Mouse (Mus musculus) C2C12 (cell line): ENCODE results near the gene Cdk14.

Source experiments
- CEBPB ChIP-seq: IDR thresholded peaks from one replicate; pipeline ENCODE4 v1.6.1; 2011; ENCODE audit warnings: low read depth, mild to moderate bottlenecking, control low read depth, moderate library complexity
- CTCF ChIP-seq: IDR thresholded peaks from one replicate; pipeline ENCODE4 v1.5.1; 2011; ENCODE audit not compliant: control insufficient read depth, insufficient read depth, insufficient read length
- FOSL1 ChIP-seq: IDR thresholded peaks from one replicate; pipeline ENCODE4 v1.8.0; 2011; ENCODE audit warnings: mild to moderate bottlenecking, low read length; ENCODE audit not compliant: poor library complexity, insufficient read depth, severe bottlenecking
- MYOD1 ChIP-seq: IDR thresholded peaks from one replicate; pipeline ENCODE4 v1.6.1; 2011; ENCODE audit warnings: low read depth; ENCODE audit not compliant: control insufficient read depth, insufficient read length
- MYOG ChIP-seq: IDR thresholded peaks from one replicate; pipeline ENCODE4 v1.6.1; 2011; ENCODE audit not compliant: control insufficient read depth, insufficient read length; ENCODE audit errors: extremely low read depth
- USF1 ChIP-seq: IDR thresholded peaks from one replicate; pipeline ENCODE4 v1.6.1; 2011; ENCODE audit warnings: low read depth, mild to moderate bottlenecking, control low read depth, moderate library complexity

- no peak for TF ChIP-seq MYOD1
- no peak for TF ChIP-seq CTCF
- TF ChIP-seq USF1, result no peak
- no peak for TF ChIP-seq CEBPB
- no peak for TF ChIP-seq FOSL1
- TF ChIP-seq MYOG, result no peak
These were observed 526.8 kb downstream of the Cdk14 start for GRCm38 (mm10) chr5:4893206-4893851.
